Mouse (Mus musculus): Measurements from ENCODE around the gene Trim47. TPM values are rescaled to one million over a fixed set of nuclear protein-coding genes. Genes with fewer than 3 reads are reported as not detected.

Gene Trim47
- polyA plus RNA-seq, 1 experiment = 27.6 TPM

GRCm38 (mm10) chr11:116055873-116056272 is 71.1 kb downstream of the Trim47 start:
- no peak for TF ChIP-seq POLR2A (IDR thresholded peaks at IDR 0.05; ENCODE audit: control insufficient read depth, extremely low read depth, insufficient read depth, low read length, poor library complexity)
- TF ChIP-seq CTCF (IDR thresholded peaks at IDR 0.05; ENCODE audit: borderline replicate concordance, control insufficient read depth, extremely low read depth, insufficient read depth, low read length, poor library complexity) = no peak
- no peak overlapping the region for H3K4me3 ChIP-seq (ENCODE audit: control insufficient read depth, insufficient read depth, low read length)
- no peaks in the 10 kb centered on the region for H3K4me1 ChIP-seq (replicated peaks; ENCODE audit: control insufficient read depth, insufficient read depth, low read length)
- DNase-seq = no peak
- H3K27ac ChIP-seq (ENCODE audit: control insufficient read depth, insufficient read depth, low read length) = no peak overlapping the region
- no peaks in the 10 kb centered on the region for H3K27me3 ChIP-seq (ENCODE audit: control insufficient read depth, insufficient read depth, low read length)
- peaks cover 80% of the 10 kb centered on the region for H3K36me3 ChIP-seq (ENCODE audit: control insufficient read depth, insufficient read depth, low read length)
- over 99% methylated on average over 11 of the region's 11 CpGs for WGBS

Other genes starting within 250 kb of the Trim47 start
- gene Smim5, start 227.2 kb downstream of the Trim47 start, polyA plus RNA-seq (2012; rRNA removed) = 8.4 and 9.5 TPM in 2 replicates
- 0.62 and 0.71 TPM in 2 replicates for gene Smim6, start 215.2 kb downstream of the Trim47 start, polyA plus RNA-seq (2012; rRNA removed)
- gene Sap30bp, start 193.9 kb downstream of the Trim47 start, polyA plus RNA-seq (2012; rRNA removed) = 43.4 and 44.8 TPM in 2 replicates
- gene Recql5, start 193.7 kb downstream of the Trim47 start, polyA plus RNA-seq (2012; rRNA removed) = 32.4 and 34.3 TPM in 2 replicates
- 19.8 and 20.8 TPM in 2 replicates for gene Itgb4, start 152.5 kb downstream of the Trim47 start, polyA plus RNA-seq (2012; rRNA removed)
- 110 and 133 TPM in 2 replicates for gene Galk1, start 114.5 kb downstream of the Trim47 start, polyA plus RNA-seq (2012; rRNA removed)
- 484 and 567 TPM in 2 replicates for gene H3f3b, start 99.2 kb downstream of the Trim47 start, polyA plus RNA-seq (2012; rRNA removed)
- gene Unk, start 96.9 kb downstream of the Trim47 start, polyA plus RNA-seq (2012; rRNA removed) = 121 and 123 TPM in 2 replicates
- 95.3 and 98.6 TPM in 2 replicates for gene Unc13d, start 49.2 kb downstream of the Trim47 start, polyA plus RNA-seq (2012; rRNA removed)
- gene Wbp2, start 40.2 kb downstream of the Trim47 start, polyA plus RNA-seq (2012; rRNA removed) = 288 and 314 TPM in 2 replicates
- 24.5 and 26.7 TPM in 2 replicates for gene Trim65, start 3.9 kb upstream of the Trim47 start, polyA plus RNA-seq (2012; rRNA removed)
- 49.0 and 54.7 TPM in 2 replicates for gene Mrpl38, start 11.7 kb upstream of the Trim47 start, polyA plus RNA-seq (2012; rRNA removed)
- gene Fbf1, start 41.0 kb upstream of the Trim47 start, polyA plus RNA-seq (2012; rRNA removed) = 30.0 and 30.3 TPM in 2 replicates
- gene Ten1, start 71.6 kb upstream of the Trim47 start, polyA plus RNA-seq (2012; rRNA removed) = 56.5 and 57.0 TPM in 2 replicates
- 39.2 and 44.2 TPM in 2 replicates for gene Acox1, start 71.8 kb upstream of the Trim47 start, polyA plus RNA-seq (2012; rRNA removed)
- 3.2 and 3.7 TPM in 2 replicates for gene Evpl, start 110.9 kb upstream of the Trim47 start, polyA plus RNA-seq (2012; rRNA removed)
- 69.1 and 72.0 TPM in 2 replicates for gene Srp68, start 147.0 kb upstream of the Trim47 start, polyA plus RNA-seq (2012; rRNA removed)
- 0.59 and 1.1 TPM in 2 replicates for gene Galr2, start 153.7 kb upstream of the Trim47 start, polyA plus RNA-seq (2012; rRNA removed)
- gene Exoc7, start 180.0 kb upstream of the Trim47 start, polyA plus RNA-seq (2012; rRNA removed) = 50.7 and 51.6 TPM in 2 replicates
- gene Foxj1, start 208.2 kb upstream of the Trim47 start, polyA plus RNA-seq (2012; rRNA removed) = 6.9 TPM in 2 replicates

All from thymus, adult 2 months (tissue).